Mouse (Mus musculus): ENCODE data around the gene Plscr2. TPM values are rescaled to one million over a fixed set of nuclear protein-coding genes. Genes with fewer than 3 reads are reported as not detected.
"Not testable (repeated sequence)": the region's sequence is repeated elsewhere in the genome, so short reads cannot be mapped to it uniquely, and the experiment has no call there.

Plscr2 gene
- total RNA-seq, 1 experiment from 2014 or later = 7.8 TPM

DNA sequence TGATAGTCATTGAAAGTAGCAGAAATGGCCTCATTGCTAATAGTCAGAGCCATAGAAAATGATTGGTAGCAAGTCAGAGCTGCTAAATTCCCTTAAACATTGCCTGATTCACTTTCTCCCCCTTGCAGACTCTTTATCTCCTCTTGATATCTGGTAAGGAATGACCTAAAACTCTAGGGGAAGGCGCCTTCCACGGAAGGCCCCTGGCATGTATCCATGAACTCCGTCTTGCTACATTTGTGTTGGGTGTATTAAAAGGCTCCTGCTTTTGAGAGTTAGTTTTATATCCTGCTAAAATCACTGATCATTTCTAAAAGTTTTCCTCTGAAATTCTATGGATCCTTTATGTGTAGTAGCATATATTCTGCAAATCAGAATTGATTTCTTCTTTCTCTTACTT is 41.4 kb downstream of the Plscr2 start:
- ATAC-seq (replicated peaks in 1 of 2; ENCODE audit: insufficient read depth in 1 of 2, low FRiP score in 2 of 2, low TSS enrichment in 1 of 2, low read depth in 1 of 2, poor library complexity in 2 of 2, severe bottlenecking in 2 of 2) = no peak

DNA sequence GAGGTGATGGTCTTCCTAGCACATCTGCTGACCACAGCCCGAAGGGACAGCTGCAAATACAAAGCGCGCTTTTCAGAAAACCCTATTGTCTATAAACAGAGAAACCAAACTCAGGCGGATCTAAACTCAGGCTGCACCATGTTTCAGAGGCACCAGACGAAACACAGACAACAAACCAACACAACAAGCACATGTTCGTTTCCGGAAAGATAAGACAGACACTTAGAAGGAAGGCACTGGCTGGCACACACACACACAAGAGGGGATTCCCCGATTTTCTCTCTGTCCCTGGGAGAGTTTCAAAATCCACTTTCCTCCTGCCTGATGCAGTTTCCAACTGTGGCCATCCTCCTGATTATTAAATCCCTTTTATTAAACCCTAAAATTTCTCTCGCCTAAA is 50.5 kb downstream of the Plscr2 start:
- ATAC-seq (replicated peaks in 1 of 2; ENCODE audit: insufficient read depth in 1 of 2, low FRiP score in 2 of 2, low TSS enrichment in 1 of 2, low read depth in 1 of 2, poor library complexity in 2 of 2, severe bottlenecking in 2 of 2) = not testable (repeated sequence)

DNA sequence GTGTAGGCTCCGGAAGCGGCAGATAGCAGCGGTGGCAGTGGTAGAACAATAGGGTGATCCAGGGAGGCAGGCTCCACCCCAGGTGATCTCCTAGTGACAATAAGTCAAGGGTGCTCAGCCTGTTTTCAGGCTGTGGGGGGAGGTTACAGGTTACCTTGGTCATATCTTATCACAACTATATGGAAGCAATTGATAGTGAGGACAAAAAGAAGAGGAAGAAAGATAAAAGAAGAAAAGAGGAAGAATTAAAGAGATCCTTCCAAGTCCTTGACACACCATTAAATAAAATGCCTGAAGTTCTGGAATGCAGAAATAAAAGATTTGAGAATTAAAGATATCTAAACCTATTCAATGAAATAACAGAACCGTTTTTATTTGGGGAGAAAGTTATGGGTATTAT is 51.4 kb downstream of the Plscr2 start:
- no peak for ATAC-seq (replicated peaks in 1 of 2; ENCODE audit: insufficient read depth in 1 of 2, low FRiP score in 2 of 2, low TSS enrichment in 1 of 2, low read depth in 1 of 2, poor library complexity in 2 of 2, severe bottlenecking in 2 of 2)

DNA sequence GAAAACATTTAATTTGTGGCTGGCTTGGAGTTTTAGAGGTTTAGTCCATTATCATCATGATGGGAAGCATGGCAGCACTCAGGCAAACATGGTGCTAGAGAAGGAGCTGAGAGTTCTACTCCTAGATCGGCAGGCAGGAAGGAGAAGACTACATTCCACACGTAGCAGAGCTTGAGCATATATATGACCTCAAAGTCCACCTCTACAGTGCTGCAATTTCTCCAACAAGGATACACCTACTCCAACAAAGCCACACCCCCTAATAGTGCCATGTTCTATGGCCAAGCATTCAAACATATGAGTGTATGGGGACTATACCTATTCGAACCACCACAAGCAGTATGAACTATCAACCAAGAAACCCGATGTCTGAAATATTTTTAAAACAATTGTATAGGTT is 56.0 kb downstream of the Plscr2 start:
- ATAC-seq (replicated peaks in 1 of 2; ENCODE audit: insufficient read depth in 1 of 2, low FRiP score in 2 of 2, low TSS enrichment in 1 of 2, low read depth in 1 of 2, poor library complexity in 2 of 2, severe bottlenecking in 2 of 2) = no peak

DNA sequence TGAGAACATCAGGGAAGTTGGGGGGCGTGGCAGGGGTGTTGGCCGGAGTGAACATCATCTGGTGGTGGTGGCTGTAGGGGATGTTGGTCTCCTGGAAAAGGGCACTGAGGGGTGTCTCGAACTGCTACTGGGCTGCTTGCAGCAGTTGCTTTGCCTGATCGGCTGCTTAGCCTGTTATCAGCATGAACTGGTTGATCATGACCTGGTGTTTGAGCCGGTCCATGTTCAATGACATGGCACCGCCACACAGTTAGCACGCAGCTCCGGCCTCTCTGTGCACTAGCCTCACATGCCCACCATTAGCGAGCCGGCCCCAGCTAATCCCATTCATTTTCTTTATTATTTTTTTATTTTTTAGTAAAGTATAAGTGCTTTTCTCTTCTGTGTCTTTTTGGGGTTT is 59.4 kb downstream of the Plscr2 start:
- no peak for ATAC-seq (replicated peaks in 1 of 2; ENCODE audit: insufficient read depth in 1 of 2, low FRiP score in 2 of 2, low TSS enrichment in 1 of 2, low read depth in 1 of 2, poor library complexity in 2 of 2, severe bottlenecking in 2 of 2)

DNA sequence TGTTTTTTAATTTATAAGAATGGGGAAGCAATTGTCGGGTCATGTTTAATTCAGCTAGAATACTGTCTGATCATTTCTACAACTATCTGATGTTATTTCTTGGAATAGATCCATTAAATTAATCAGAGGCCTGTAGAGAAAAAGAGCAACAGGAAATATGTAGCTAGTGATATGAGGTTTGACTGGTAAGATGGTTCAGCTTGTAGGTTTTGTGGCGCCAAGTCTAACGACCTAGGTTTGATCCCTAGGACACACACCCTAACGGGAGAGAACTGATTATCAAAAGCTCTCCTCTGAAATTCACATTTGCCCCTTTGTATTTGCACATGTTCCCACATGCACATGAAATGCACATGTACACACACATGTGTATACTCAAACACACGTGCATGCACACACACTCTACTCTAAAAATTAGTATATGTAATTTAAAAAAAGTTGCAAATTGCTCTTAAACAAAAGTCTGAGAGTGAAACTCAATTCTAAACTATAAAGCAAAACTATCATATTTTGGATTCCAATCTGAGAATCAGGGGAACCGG is 59.9 kb downstream of the Plscr2 start:
- no peak for ATAC-seq (replicated peaks in 1 of 2; ENCODE audit: insufficient read depth in 1 of 2, low FRiP score in 2 of 2, low TSS enrichment in 1 of 2, low read depth in 1 of 2, poor library complexity in 2 of 2, severe bottlenecking in 2 of 2)

DNA sequence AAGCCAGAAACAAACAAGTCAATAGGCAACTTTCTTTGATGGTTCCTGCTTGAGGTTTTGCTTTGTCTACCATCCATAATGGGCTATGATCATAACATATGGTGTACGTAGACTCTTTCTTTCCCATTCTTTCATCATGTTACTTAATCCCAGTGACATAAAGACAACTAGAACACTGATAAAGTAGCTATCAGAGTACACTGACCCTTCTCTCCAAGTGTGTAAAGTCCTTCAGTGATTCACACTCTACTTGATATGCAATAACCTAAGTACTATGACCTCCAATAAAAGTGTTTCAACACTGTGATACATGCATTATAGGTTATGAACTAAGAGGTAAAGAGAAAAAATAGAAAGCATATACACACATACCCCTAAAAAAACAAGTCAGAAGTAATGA is 61.7 kb downstream of the Plscr2 start:
- ATAC-seq (replicated peaks in 1 of 2; ENCODE audit: insufficient read depth in 1 of 2, low FRiP score in 2 of 2, low TSS enrichment in 1 of 2, low read depth in 1 of 2, poor library complexity in 2 of 2, severe bottlenecking in 2 of 2) = no peak

DNA sequence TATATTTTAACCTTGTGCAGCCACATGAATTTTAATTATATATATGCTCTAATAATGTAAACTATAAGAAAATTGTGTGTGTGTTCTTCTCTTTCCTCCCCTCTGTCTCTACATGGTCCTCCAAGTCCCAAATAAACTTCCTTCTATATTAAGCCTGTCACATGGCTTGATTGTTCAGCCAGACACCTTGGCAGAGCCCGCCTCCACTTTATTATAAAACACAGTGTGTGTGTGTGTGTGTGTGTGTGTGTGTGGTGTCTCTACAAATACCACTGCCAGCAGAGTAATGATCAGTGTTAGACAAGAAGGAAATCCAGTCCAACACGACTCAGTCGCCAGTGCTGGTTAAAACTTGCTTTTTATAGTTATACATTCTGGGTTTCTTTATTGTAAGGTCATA is 62.3 kb downstream of the Plscr2 start:
- no peak for ATAC-seq (replicated peaks in 1 of 2; ENCODE audit: insufficient read depth in 1 of 2, low FRiP score in 2 of 2, low TSS enrichment in 1 of 2, low read depth in 1 of 2, poor library complexity in 2 of 2, severe bottlenecking in 2 of 2)

DNA sequence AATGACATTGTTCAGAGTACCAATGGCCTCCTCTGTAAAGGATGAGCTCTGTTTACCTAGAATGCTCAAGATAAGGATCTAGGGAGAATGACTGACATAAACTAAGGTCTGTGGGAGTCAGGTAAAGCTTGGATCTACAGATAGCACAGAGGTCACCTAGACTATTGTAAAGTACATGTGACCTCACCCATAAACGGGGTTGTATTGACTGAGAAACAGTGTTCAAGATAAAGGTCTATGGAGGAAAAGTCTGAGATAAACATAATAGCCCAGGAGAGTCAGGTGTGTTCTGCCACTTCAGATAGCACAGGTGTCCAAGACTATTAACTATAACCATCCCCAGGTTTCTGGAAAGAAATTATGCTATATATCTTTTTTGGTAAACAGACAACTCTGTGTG is 63.6 kb downstream of the Plscr2 start:
- no peak for ATAC-seq (replicated peaks in 1 of 2; ENCODE audit: insufficient read depth in 1 of 2, low FRiP score in 2 of 2, low TSS enrichment in 1 of 2, low read depth in 1 of 2, poor library complexity in 2 of 2, severe bottlenecking in 2 of 2)

Other genes starting within 250 kb of the Plscr2 start
- not detected in 2 replicates for gene Plscr5, start 82.7 kb upstream of the Plscr2 start, total RNA-seq (2017)
- 34.8 and 47.6 TPM in 2 replicates for gene Plscr1, start 25.9 kb upstream of the Plscr2 start, total RNA-seq (2017)
- gene 1700057G04Rik, start 33.8 kb downstream of the Plscr2 start, total RNA-seq (2017) = not detected in 2 replicates
- 9.8 and 10.6 TPM in 2 replicates for gene Plscr4, start 181.8 kb downstream of the Plscr2 start, total RNA-seq (2017)